Mouse (Mus musculus): ENCODE data around the gene Sugct.

DNA sequence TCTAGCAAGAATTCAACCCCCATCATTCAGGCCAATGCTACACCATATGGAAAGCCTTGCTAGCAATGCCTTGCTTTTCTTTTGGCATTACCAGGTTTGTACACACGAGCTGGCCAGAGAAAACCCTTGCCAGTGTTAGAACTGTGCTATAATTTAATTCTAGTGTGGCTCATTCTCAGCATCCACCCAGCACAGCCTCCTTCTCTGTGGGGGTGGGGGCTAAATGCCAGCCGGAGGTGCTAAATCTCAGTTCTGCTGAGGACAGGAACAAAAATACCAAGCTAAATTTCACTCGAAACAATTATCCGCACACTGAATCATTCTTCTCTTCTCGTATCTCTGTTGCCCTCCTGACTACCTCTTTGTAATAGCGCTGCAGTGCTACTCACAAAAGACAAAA, 717.6 kb downstream of the Sugct start:
- no peak for TF ChIP-seq POLR2A (IDR thresholded peaks at IDR 0.05; ENCODE audit: low read depth, low read length)
- no peak for TF ChIP-seq CTCF (IDR thresholded peaks at IDR 0.05; ENCODE audit: extremely low read depth, insufficient read depth, insufficient read length, insufficient replicate concordance)

Measured in spleen, adult 2 months (tissue).